Mouse (Mus musculus) heart, postnatal 36 days (tissue): ENCODE data around the gene Otor. TPM values are rescaled to one million over a fixed set of nuclear protein-coding genes. Genes with fewer than 3 reads are reported as not detected.

Experiments
- DNase-seq, 2 experiments: peaks; one replicate each; pipeline ENCODE4 v3.0.0; 2021 to 2022
- intact Hi-C: fragments of 180-260 bp; cut with DNase I; formaldehyde crosslinking; loops from one replicate; pipeline ENCODE4 v1.15.1; 2025
- total RNA-seq, 2 experiments: library from RNA; stranded (reverse); gene quantifications; 2 replicates each; pipeline ENCODE4 v1.2.3; 2021

The Otor gene
- total RNA-seq, 2 experiments from 2014 or later: not detected

DNA sequence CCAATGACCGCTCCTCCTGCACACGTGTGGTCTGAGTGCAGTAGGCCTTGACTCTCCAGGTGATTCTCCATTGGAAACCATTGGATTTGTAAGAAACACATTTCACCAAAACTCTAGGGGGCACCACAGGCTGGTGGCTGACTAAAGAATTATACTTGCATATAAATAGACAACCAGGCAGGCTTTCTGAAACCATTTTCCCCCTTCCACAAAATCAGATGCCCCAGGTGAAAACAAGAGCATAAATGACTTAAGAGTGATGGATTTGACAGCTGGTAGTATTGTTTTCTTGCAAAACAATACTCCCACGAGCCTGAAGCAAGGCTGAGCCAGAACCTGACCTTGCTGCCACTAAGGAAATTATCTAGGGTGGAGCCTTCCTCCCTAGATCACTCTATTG lies 39.2 kb downstream of the Otor start:
- intact Hi-C loops: no loop called here
- no peak for DNase-seq

DNA sequence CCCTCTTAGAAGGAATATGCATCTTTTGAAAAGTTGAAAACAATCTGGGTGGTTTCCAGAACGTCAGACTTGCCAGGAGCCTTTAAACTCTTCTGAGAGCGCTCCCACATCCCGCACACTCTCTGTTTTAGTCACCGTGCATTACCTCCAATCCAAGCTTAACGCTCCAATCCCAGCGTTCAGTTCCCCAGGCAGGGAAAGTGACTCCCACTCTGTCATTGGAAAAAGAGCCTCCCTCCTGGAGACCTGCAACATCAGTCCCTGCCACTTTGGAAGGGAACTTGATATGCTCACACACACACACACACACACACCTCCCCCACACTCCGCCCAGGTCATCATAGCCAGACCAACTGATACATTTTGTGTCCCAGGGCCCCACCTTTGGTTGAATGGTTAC lies 39.9 kb downstream of the Otor start:
- DNase-seq: no peak
- intact Hi-C loops: no loop called here

DNA sequence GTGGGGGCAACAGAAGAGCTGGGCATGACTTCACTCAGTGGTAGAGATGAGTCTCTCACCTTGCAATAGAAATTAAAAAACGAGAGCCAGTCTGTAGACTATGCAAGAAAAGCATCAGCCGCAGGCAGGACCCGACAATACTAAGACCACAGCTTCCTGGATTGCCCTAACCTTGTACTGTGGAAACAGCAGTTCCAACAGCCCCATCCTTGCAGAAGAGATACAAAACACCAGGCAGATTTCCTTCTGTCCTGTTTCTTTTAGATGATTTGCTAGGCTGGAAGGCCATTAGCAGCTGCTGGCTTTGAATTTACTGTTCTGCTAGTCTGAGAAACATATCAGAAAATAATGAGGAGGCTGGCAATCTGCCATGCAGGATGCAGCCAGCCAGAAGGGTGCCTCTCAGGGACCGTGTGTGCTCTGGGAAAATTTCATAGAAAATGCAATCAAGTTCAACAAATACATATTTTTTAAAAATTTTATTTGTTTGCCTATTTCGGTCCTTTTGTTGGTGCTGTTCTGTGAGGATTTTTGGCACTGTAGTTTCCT lies 52.9 kb downstream of the Otor start:
- DNase-seq: peak; percentile 4 to 8
- intact Hi-C loops: no loop called here

Other genes starting within 250 kb of the Otor start
- 10 to 100 TPM; 32.7 to 33.5 TPM for gene Kif16b, start 176.9 kb upstream of the Otor start, total RNA-seq
- 10 to 100 TPM; 20.8 to 22.7 TPM for gene Snrpb2, start 15.4 kb upstream of the Otor start, total RNA-seq